Mouse (Mus musculus): ENCODE data around the gene Supt5.

DNA sequence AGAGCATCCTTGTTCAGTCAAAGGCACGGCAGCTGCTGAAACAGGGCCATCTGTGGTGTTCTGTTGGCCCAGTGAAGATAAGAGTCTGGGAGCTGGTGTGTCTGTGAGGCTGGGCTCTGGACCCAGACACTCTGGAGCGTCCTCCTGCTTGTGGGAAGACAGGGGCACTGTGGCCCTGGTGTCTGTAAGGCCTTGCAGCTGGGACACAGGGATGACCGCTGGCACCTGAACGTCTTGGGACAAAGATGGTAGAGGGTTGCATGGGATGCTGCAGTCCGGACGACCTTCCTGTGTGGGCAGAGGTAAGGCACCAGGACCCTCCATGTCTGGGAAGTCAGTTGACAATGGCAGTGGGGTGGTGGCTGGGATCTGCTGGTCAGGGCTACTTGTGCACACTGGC is 21.7 kb upstream of the Supt5 start:
- TF ChIP-seq CTCF (conservative IDR thresholded peaks at IDR 0.05; ENCODE audit: insufficient read depth, insufficient read length, low read depth, low read length) (no peak), POLR2A (IDR thresholded peaks at IDR 0.05; ENCODE audit: low read depth, low read length) (no peak)

All from kidney, adult 2 months (tissue).